Mouse (Mus musculus) thymus, adult 2 months (tissue): Measurements from ENCODE around the gene Reg3d. TPM values are rescaled to one million over a fixed set of nuclear protein-coding genes. Genes with fewer than 3 reads are reported as not detected.
"Not testable (repeated sequence)": the region's sequence is repeated elsewhere in the genome, so short reads cannot be mapped to it uniquely, and the experiment has no call there.

ENCODE experiments used
- DNase-seq: peaks from one replicate; pipeline ENCODE4 v3.0.0; 2021
- H3K27ac ChIP-seq: fragments of 200-500 bp; 2 replicates; pipeline ENCODE4 v1.5.1; 2012; ENCODE audit warnings: low read length, control low read depth; ENCODE audit not compliant: control insufficient read depth, insufficient read depth
- H3K27me3 ChIP-seq: fragments of 200-500 bp; 2 replicates; pipeline ENCODE4 v1.6.1; 2012; ENCODE audit warnings: mild to moderate bottlenecking, low read length, moderate library complexity, mixed read lengths; ENCODE audit not compliant: control insufficient read depth, insufficient read depth
- H3K36me3 ChIP-seq: fragments of 200-500 bp; 2 replicates; pipeline ENCODE4 v1.6.1; 2012; ENCODE audit warnings: mild to moderate bottlenecking, low read length, moderate library complexity; ENCODE audit not compliant: control insufficient read depth, insufficient read depth
- H3K4me1 ChIP-seq: fragments of 200-500 bp; replicated peaks from 2 replicates; pipeline ENCODE4 v1.6.1; 2012; ENCODE audit warnings: low read length; ENCODE audit not compliant: control insufficient read depth, insufficient read depth
- H3K4me3 ChIP-seq: fragments of 200-500 bp; 2 replicates; pipeline ENCODE4 v1.5.1; 2012; ENCODE audit warnings: mild to moderate bottlenecking, low read length, control low read depth, moderate library complexity; ENCODE audit not compliant: control insufficient read depth, insufficient read depth
- CTCF ChIP-seq: fragments of 200-500 bp; IDR thresholded peaks from 2 replicates; pipeline ENCODE4 v1.5.1; 2012; ENCODE audit warnings: mild to moderate bottlenecking, control low read depth, low read length, moderate library complexity, borderline replicate concordance; ENCODE audit not compliant: control insufficient read depth, poor library complexity, insufficient read depth; ENCODE audit errors: extremely low read depth
- POLR2A ChIP-seq: fragments of 200-500 bp; IDR thresholded peaks from 2 replicates; pipeline ENCODE4 v1.6.1; 2012; ENCODE audit warnings: mild to moderate bottlenecking, low read length, control low read depth, moderate library complexity; ENCODE audit not compliant: control insufficient read depth, poor library complexity, insufficient read depth; ENCODE audit errors: extremely low read depth
- WGBS: fragments of 180-500 bp; shearing (Covaris S2); methylation state at CpG from one replicate; pipeline ENCODE4 v1.1.7; 2018; 5-methylcytosine and 5-hydroxymethylcytosine counted together
- polyA plus RNA-seq: library from polyadenylated mRNA; depleted of rRNA; stranded (reverse); fragments of >200 nt; gene quantifications from 2 replicates; pipeline ENCODE4 v1.2.3, GENCODE M21; 2012; rRNA removed

Gene Reg3d
- not detected in 2 replicates for polyA plus RNA-seq

- Histone ChIP-seq H3K27me3 (no peaks in the 10 kb centered on the region), H3K27ac (no peak within 1 kb of the TSS), H3K36me3 (no peaks in the 10 kb centered on the region), H3K4me3 (no peak within 1 kb of the TSS), H3K4me1 (no peaks in the 10 kb centered on the region)
- WGBS = 84% methylated on average over 2 of the region's 2 CpGs
- no peak for DNase-seq
- TF ChIP-seq CTCF (no peak), POLR2A (no peak)
Observed at GRCm38 (mm10) chr6:78378765-78379164, at the start of gene Reg3d. Gene Reg3d, minus strand, starts transcription at chr6:78378865.

- no peak overlapping the region for H3K4me3 ChIP-seq
- WGBS = 91% methylated on average over 3 of the region's 3 CpGs
- no peaks in the 10 kb centered on the region for H3K4me1 ChIP-seq
- no peak overlapping the region for H3K27ac ChIP-seq
- TF ChIP-seq POLR2A = no peak
- no peak for TF ChIP-seq CTCF
- DNase-seq = no peak
- H3K36me3 ChIP-seq = no peaks in the 10 kb centered on the region
- no peaks in the 10 kb centered on the region for H3K27me3 ChIP-seq
Observed at GRCm38 (mm10) chr6:78425497-78425896, 46.8 kb upstream of the Reg3d start.

GRCm38 (mm10) chr6:78422411-78422810, 43.7 kb upstream of the Reg3d start, which contains the start of gene Reg1:
Gene Reg1, plus strand, starts transcription at chr6:78422711.
- H3K27ac ChIP-seq, H3K36me3 ChIP-seq, DNase-seq, H3K4me3 ChIP-seq, H3K4me1 ChIP-seq, H3K27me3 ChIP-seq: not testable (repeated sequence)

GRCm38 (mm10) chr6:78395323-78395722, 16.7 kb upstream of the Reg3d start, which contains the start of gene Reg2:
Gene Reg2, plus strand, starts transcription at chr6:78395623.
- WGBS = 92% methylated on average over 5 of the region's 17 CpGs
- not testable (repeated sequence) for H3K4me1 ChIP-seq, H3K27ac ChIP-seq, DNase-seq, H3K36me3 ChIP-seq, H3K4me3 ChIP-seq, H3K27me3 ChIP-seq

- 81% methylated on average over 3 of the region's 3 CpGs for WGBS
- DNase-seq = no peak
- Histone ChIP-seq H3K27ac (no peak overlapping the region), H3K27me3 (no peaks in the 10 kb centered on the region), H3K4me3 (no peak overlapping the region), H3K4me1 (no peaks in the 10 kb centered on the region), H3K36me3 (no peaks in the 10 kb centered on the region)
- TF ChIP-seq CTCF (no peak), POLR2A (no peak)
Observed at GRCm38 (mm10) chr6:78385609-78386008, 6.9 kb upstream of the Reg3d start.

GRCm38 (mm10) chr6:78380409-78380808, 1.7 kb upstream of the Reg3d start, which contains the start of gene Reg3a:
Gene Reg3a, plus strand, starts transcription at chr6:78380709.
- Histone ChIP-seq H3K4me3 (no peak within 1 kb of the TSS), H3K27me3 (no peaks in the 10 kb centered on the region), H3K36me3 (no peaks in the 10 kb centered on the region), H3K27ac (no peak within 1 kb of the TSS), H3K4me1 (no peaks in the 10 kb centered on the region)
- no peak for DNase-seq
- no peak for TF ChIP-seq POLR2A
- TF ChIP-seq CTCF = no peak

GRCm38 (mm10) chr6:78370357-78370756, 8.3 kb downstream of the Reg3d start, which contains the start of gene Reg3b:
Gene Reg3b, plus strand, starts transcription at chr6:78370657.
- Histone ChIP-seq H3K27ac (no peak within 1 kb of the TSS), H3K36me3 (no peaks in the 10 kb centered on the region), H3K27me3 (no peaks in the 10 kb centered on the region), H3K4me3 (no peak within 1 kb of the TSS), H3K4me1 (no peaks in the 10 kb centered on the region)
- 95% methylated on average over 2 of the region's 2 CpGs for WGBS
- DNase-seq = no peak
- no peak for TF ChIP-seq CTCF
- no peak for TF ChIP-seq POLR2A
